Mouse (Mus musculus): Measurements from ENCODE around the gene Dzank1. TPM values are rescaled to one million over a fixed set of nuclear protein-coding genes. Genes with fewer than 3 reads are reported as not detected.

The Dzank1 gene
- total RNA-seq, 1 experiment, result 1.0 TPM

- in situ Hi-C loops (cut with MboI; ENCODE audit: low sequenced_read_pairs in 2 of 2, unreplicated experiment in 2 of 2), result no loop called here
- no peak for DNase-seq (ENCODE audit: low read depth, low spot score)
- H3K4me1 ChIP-seq (ENCODE audit: control insufficient read depth in 2 of 2, insufficient read depth in 2 of 2, low read length in 2 of 2, poor library complexity in 1 of 2), result no peaks in the 10 kb centered on the region
Observed at GRCm38 (mm10) chr2:144441386-144441915, 85.8 kb downstream of the Dzank1 start.

GRCm38 (mm10) chr2:144439191-144439700, 88.0 kb downstream of the Dzank1 start:
- Histone ChIP-seq H3K9me3 (ENCODE audit: control insufficient read depth, insufficient read depth, low read depth, low read length) (no peaks in the 10 kb centered on the region), H3K4me3 (ENCODE audit: insufficient read depth in 1 of 2, low read depth in 1 of 2, low read length in 2 of 2, poor library complexity in 1 of 2, severe bottlenecking in 1 of 2) (no peak overlapping the region), H3K27ac (ENCODE audit: insufficient read depth, low read depth, low read length, poor library complexity, severe bottlenecking) (no peak overlapping the region), H3K9ac (ENCODE audit: insufficient read depth, low read depth, low read length, poor library complexity, severe bottlenecking) (no peak overlapping the region), H3K4me1 (ENCODE audit: control insufficient read depth in 2 of 2, insufficient read depth in 2 of 2, low read length in 2 of 2, poor library complexity in 1 of 2) (no peaks in the 10 kb centered on the region), H3K36me3 (ENCODE audit: control insufficient read depth, insufficient read depth, low read length, poor library complexity, severe bottlenecking) (no peaks in the 10 kb centered on the region)
- in situ Hi-C loops (cut with MboI; ENCODE audit: low sequenced_read_pairs in 2 of 2, unreplicated experiment in 2 of 2), result no loop called here
- no peak for DNase-seq (ENCODE audit: low read depth, low spot score)
- TF ChIP-seq ZC3H11A (IDR thresholded peaks at IDR 0.05; ENCODE audit: borderline replicate concordance, low read depth, low read length) (no peak), CHD2 (IDR thresholded peaks at IDR 0.05; ENCODE audit: low read depth, low read length) (no peak), ZNF384 (IDR thresholded peaks at IDR 0.05; ENCODE audit: low read depth, low read length) (no peak), HCFC1 (IDR thresholded peaks at IDR 0.05; ENCODE audit: borderline replicate concordance, insufficient read depth, low read length) (no peak), MAFK (IDR thresholded peaks at IDR 0.05; ENCODE audit: insufficient read depth, low read depth, low read length) (no peak)

More at GRCm38 (mm10) chr2:144441386-144441915, 85.8 kb downstream of the Dzank1 start:
- no peak for TF ChIP-seq MAFK (IDR thresholded peaks at IDR 0.05; ENCODE audit: insufficient read depth, low read depth, low read length)
- no peak for TF ChIP-seq ZNF384 (IDR thresholded peaks at IDR 0.05; ENCODE audit: low read depth, low read length)
- TF ChIP-seq ZC3H11A (IDR thresholded peaks at IDR 0.05; ENCODE audit: borderline replicate concordance, low read depth, low read length), result no peak
- no peak for TF ChIP-seq CHD2 (IDR thresholded peaks at IDR 0.05; ENCODE audit: low read depth, low read length)
- TF ChIP-seq HCFC1 (IDR thresholded peaks at IDR 0.05; ENCODE audit: borderline replicate concordance, insufficient read depth, low read length), result no peak
- H3K9me3 ChIP-seq (ENCODE audit: control insufficient read depth, insufficient read depth, low read depth, low read length), result no peaks in the 10 kb centered on the region
- no peak overlapping the region for H3K9ac ChIP-seq (ENCODE audit: insufficient read depth, low read depth, low read length, poor library complexity, severe bottlenecking)
- H3K27ac ChIP-seq (ENCODE audit: insufficient read depth, low read depth, low read length, poor library complexity, severe bottlenecking), result no peak overlapping the region
- H3K4me3 ChIP-seq (ENCODE audit: insufficient read depth in 1 of 2, low read depth in 1 of 2, low read length in 2 of 2, poor library complexity in 1 of 2, severe bottlenecking in 1 of 2), result no peak overlapping the region
- no peaks in the 10 kb centered on the region for H3K36me3 ChIP-seq (ENCODE audit: control insufficient read depth, insufficient read depth, low read length, poor library complexity, severe bottlenecking)

GRCm38 (mm10) chr2:144438424-144438823, 88.8 kb downstream of the Dzank1 start:
- Histone ChIP-seq H3K4me1 (ENCODE audit: control insufficient read depth in 2 of 2, insufficient read depth in 2 of 2, low read length in 2 of 2, poor library complexity in 1 of 2) (no peaks in the 10 kb centered on the region), H3K9me3 (ENCODE audit: control insufficient read depth, insufficient read depth, low read depth, low read length) (no peaks in the 10 kb centered on the region), H3K36me3 (ENCODE audit: control insufficient read depth, insufficient read depth, low read length, poor library complexity, severe bottlenecking) (no peaks in the 10 kb centered on the region), H3K27ac (ENCODE audit: insufficient read depth, low read depth, low read length, poor library complexity, severe bottlenecking) (no peak overlapping the region), H3K9ac (ENCODE audit: insufficient read depth, low read depth, low read length, poor library complexity, severe bottlenecking) (no peak overlapping the region), H3K4me3 (ENCODE audit: insufficient read depth in 1 of 2, low read depth in 1 of 2, low read length in 2 of 2, poor library complexity in 1 of 2, severe bottlenecking in 1 of 2) (no peak overlapping the region)
- peak; percentile 41 for DNase-seq (ENCODE audit: low read depth, low spot score)
- in situ Hi-C loops (cut with MboI; ENCODE audit: low sequenced_read_pairs in 2 of 2, unreplicated experiment in 2 of 2), result no loop called here
- TF ChIP-seq HCFC1 (IDR thresholded peaks at IDR 0.05; ENCODE audit: borderline replicate concordance, insufficient read depth, low read length) (no peak), MAFK (IDR thresholded peaks at IDR 0.05; ENCODE audit: insufficient read depth, low read depth, low read length) (no peak), ZNF384 (IDR thresholded peaks at IDR 0.05; ENCODE audit: low read depth, low read length) (no peak), ZC3H11A (IDR thresholded peaks at IDR 0.05; ENCODE audit: borderline replicate concordance, low read depth, low read length) (no peak), CHD2 (IDR thresholded peaks at IDR 0.05; ENCODE audit: low read depth, low read length) (no peak)

- in situ Hi-C loops (cut with MboI; ENCODE audit: low sequenced_read_pairs in 2 of 2, unreplicated experiment in 2 of 2), result no loop called here
- DNase-seq (ENCODE audit: low read depth, low spot score), result no peak
- TF ChIP-seq ZNF384 (IDR thresholded peaks at IDR 0.05; ENCODE audit: low read depth, low read length), result no peak
- Histone ChIP-seq H3K4me3 (ENCODE audit: insufficient read depth in 1 of 2, low read depth in 1 of 2, low read length in 2 of 2, poor library complexity in 1 of 2, severe bottlenecking in 1 of 2) (no peak overlapping the region), H3K36me3 (ENCODE audit: control insufficient read depth, insufficient read depth, low read length, poor library complexity, severe bottlenecking) (no peaks in the 10 kb centered on the region), H3K9ac (ENCODE audit: insufficient read depth, low read depth, low read length, poor library complexity, severe bottlenecking) (no peak overlapping the region), H3K4me1 (ENCODE audit: control insufficient read depth in 2 of 2, insufficient read depth in 2 of 2, low read length in 2 of 2, poor library complexity in 1 of 2) (peaks cover 0 to 2% of the 10 kb centered on the region in 2 experiments; a peak in 1 of 4 replicates), H3K9me3 (ENCODE audit: control insufficient read depth, insufficient read depth, low read depth, low read length) (no peaks in the 10 kb centered on the region), H3K27ac (ENCODE audit: insufficient read depth, low read depth, low read length, poor library complexity, severe bottlenecking) (no peak overlapping the region)
Observed at GRCm38 (mm10) chr2:144435679-144436078, 91.5 kb downstream of the Dzank1 start.

Measured in ES-E14 (cell line).